Mouse (Mus musculus): ENCODE measurements around the gene Dhfr. TPM values are rescaled to one million over a fixed set of nuclear protein-coding genes. Genes with fewer than 3 reads are reported as not detected.

The Dhfr gene
- polyA plus RNA-seq (2015; fragmentation: Nextera tagmentation; extraction: Ambion mirVana), result 15.1 and 17.0 TPM in 2 replicates

GRCm38 (mm10) chr13:92354456-92355271 is at the start of gene Dhfr, which contains the start of gene Msh3:
Dhfr (plus strand) TSS chr13:92354726.
Msh3 (minus strand) TSS chr13:92355003.
- Histone ChIP-seq H3K4me1 (no peaks in the 10 kb centered on the region), H3K4me3 (replicated peaks) (peak within 1 kb of the TSS; percentile 84), H3K36me3 (peaks cover 4% of the 10 kb centered on the region; the same call in 1 of the 2 replicates), H3K27ac (peak within 1 kb of the TSS; percentile 95), H3K4me2 (peak within 1 kb of the TSS; percentile 99), H3K9me3 (no peaks in the 10 kb centered on the region), H3K9ac (peak within 1 kb of the TSS; percentile 83), H3K27me3 (replicated peaks) (no peaks in the 10 kb centered on the region)
- ATAC-seq (ENCODE audit: insufficient read depth, low FRiP score, low read depth), result peak; percentile 95
- WGBS, result under 1% methylated on average over 75 of the region's 76 CpGs

DNA sequence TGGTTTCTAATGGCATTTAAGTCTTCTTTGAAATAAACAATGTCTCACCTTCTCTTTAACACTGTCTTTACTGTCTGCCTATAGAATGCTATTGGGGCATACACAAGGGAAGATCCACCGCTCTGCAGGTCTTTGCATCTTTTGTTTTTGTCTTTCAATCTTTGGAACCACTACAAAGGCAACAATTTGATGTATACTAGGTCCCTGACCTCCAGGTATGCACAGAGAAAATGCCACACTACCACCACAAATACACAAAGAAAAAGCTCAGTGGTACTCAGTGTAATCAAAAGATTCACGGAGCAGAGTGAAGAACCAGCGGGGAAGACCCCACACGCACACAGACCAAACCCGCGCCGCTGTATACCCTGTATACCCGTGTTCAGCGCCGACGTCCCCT is 48.8 kb upstream of the Dhfr start, which contains the start of gene Gm20379:
TSS of gene Gm20379 (plus strand) at position 301 of the 400 bp plus-strand sequence.
- no peak within 1 kb of the TSS for H3K4me3 ChIP-seq (replicated peaks)
- no peak within 1 kb of the TSS for H3K4me2 ChIP-seq
- H3K36me3 ChIP-seq, result 0 out of 2 replicates have a peak, but pooled peaks cover 8% of the 10 kb centered on the region
- H3K27ac ChIP-seq, result no peak within 1 kb of the TSS
- WGBS, result 97% methylated on average over 11 of the region's 11 CpGs
- no peak within 1 kb of the TSS for H3K9ac ChIP-seq
- H3K4me1 ChIP-seq, result no peaks in the 10 kb centered on the region
- no peak for ATAC-seq (ENCODE audit: insufficient read depth, low FRiP score, low read depth)
- H3K9me3 ChIP-seq, result no peaks in the 10 kb centered on the region
- H3K27me3 ChIP-seq (replicated peaks), result no peaks in the 10 kb centered on the region

DNA sequence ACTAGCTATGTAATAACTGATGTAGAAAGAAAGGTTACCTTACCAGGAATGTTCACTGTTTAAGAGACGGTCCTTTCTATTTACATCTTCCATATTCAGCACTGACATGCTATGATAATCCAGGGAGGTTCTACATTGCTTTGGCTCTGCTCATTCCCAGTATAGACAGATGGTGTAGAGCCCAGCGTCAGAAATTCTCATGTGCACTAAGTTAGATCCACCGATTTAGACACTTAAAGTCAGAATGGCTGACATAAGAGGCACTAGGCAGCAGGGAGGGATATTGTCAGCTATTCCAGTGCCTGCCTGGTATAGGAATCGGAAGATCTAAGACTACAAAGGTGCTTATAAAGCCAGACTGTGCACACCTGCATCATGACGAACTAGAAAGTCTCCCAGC is 39.9 kb upstream of the Dhfr start:
- Histone ChIP-seq H3K9me3 (no peaks in the 10 kb centered on the region), H3K4me1 (no peaks in the 10 kb centered on the region), H3K27ac (no peak overlapping the region), H3K9ac (no peak overlapping the region), H3K4me2 (no peak overlapping the region), H3K36me3 (no peaks in the 10 kb centered on the region), H3K27me3 (replicated peaks) (no peaks in the 10 kb centered on the region), H3K4me3 (replicated peaks) (no peak overlapping the region)
- ATAC-seq (ENCODE audit: insufficient read depth, low FRiP score, low read depth), result no peak
- WGBS, result 78% methylated on average over 5 of the region's 5 CpGs

- H3K4me1 ChIP-seq, result no peaks in the 10 kb centered on the region; the same call in 1 of the 2 replicates
- no peak for ATAC-seq (ENCODE audit: insufficient read depth, low FRiP score, low read depth)
Observed at GRCm38 (mm10) chr13:92320770-92321169, 33.8 kb upstream of the Dhfr start.

GRCm38 (mm10) chr13:92326030-92326429 is 28.5 kb upstream of the Dhfr start:
- ATAC-seq (ENCODE audit: insufficient read depth, low FRiP score, low read depth), result no peak
- Histone ChIP-seq H3K27me3 (replicated peaks) (no peaks in the 10 kb centered on the region), H3K27ac (no peak overlapping the region), H3K9me3 (no peaks in the 10 kb centered on the region), H3K4me3 (replicated peaks) (no peak overlapping the region), H3K4me1 (no peaks in the 10 kb centered on the region; the same call in 1 of the 2 replicates), H3K36me3 (no peaks in the 10 kb centered on the region), H3K9ac (no peak overlapping the region), H3K4me2 (no peak overlapping the region)
- 70% methylated on average over 5 of the region's 5 CpGs for WGBS

More at GRCm38 (mm10) chr13:92320770-92321169, 33.8 kb upstream of the Dhfr start:
- Histone ChIP-seq H3K27me3 (replicated peaks) (no peaks in the 10 kb centered on the region), H3K9me3 (no peaks in the 10 kb centered on the region), H3K4me2 (no peak overlapping the region), H3K27ac (no peak overlapping the region), H3K4me3 (replicated peaks) (no peak overlapping the region), H3K9ac (no peak overlapping the region), H3K36me3 (no peaks in the 10 kb centered on the region)
- 83% methylated on average over 5 of the region's 5 CpGs for WGBS

DNA sequence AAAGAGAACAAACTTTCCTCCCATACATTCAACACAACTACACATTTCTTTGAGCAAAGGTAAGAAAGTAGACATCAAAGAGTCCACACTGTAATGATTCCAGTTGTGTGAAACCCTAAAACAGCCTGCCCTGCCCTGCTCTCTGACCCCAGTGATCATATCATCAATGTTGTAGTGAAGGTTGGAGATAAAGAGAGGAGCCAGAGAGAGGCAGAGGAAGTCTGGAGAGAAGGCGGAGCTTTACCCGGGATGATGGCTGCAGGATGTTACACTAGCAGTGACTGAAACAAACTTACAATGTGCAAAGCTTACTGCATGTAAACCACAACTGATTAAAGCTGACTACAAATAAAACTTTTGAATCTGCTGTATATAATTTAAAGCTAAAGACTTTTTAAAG is 26.5 kb upstream of the Dhfr start:
- no peaks in the 10 kb centered on the region for H3K36me3 ChIP-seq
- WGBS, result 68% methylated on average over 2 of the region's 2 CpGs
- H3K27ac ChIP-seq, result no peak overlapping the region
- no peaks in the 10 kb centered on the region for H3K9me3 ChIP-seq
- H3K4me3 ChIP-seq (replicated peaks), result no peak overlapping the region
- no peak overlapping the region for H3K9ac ChIP-seq
- no peak for ATAC-seq (ENCODE audit: insufficient read depth, low FRiP score, low read depth)
- H3K27me3 ChIP-seq (replicated peaks), result no peaks in the 10 kb centered on the region
- no peaks in the 10 kb centered on the region; the same call in 1 of the 2 replicates for H3K4me1 ChIP-seq
- no peak overlapping the region for H3K4me2 ChIP-seq

DNA sequence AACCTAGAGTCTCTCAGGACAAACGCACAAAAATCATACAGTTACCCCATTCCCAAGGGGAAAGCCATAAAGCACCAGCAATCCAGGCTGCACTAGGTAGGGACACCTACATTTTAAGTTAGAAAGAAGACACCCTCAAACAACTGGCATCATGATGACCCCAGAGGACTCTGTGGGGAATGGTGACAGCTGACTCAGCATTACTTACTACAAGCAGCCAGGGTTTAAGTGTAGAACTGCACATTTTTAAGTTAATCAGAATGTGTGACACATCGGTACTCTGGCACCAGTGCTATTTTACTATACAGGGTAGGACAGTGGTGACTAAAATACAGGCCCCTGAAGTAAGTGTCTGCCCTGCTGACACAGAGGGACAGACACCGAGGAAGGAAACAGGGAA is 23.9 kb upstream of the Dhfr start:
- H3K9me3 ChIP-seq, result no peaks in the 10 kb centered on the region
- H3K4me1 ChIP-seq, result no peaks in the 10 kb centered on the region
- H3K36me3 ChIP-seq, result no peaks in the 10 kb centered on the region
- WGBS, result 90% methylated on average over 3 of the region's 3 CpGs
- H3K4me2 ChIP-seq, result no peak overlapping the region
- no peak overlapping the region for H3K27ac ChIP-seq
- ATAC-seq (ENCODE audit: insufficient read depth, low FRiP score, low read depth), result no peak
- H3K4me3 ChIP-seq (replicated peaks), result no peak overlapping the region
- H3K27me3 ChIP-seq (replicated peaks), result no peaks in the 10 kb centered on the region
- no peak overlapping the region for H3K9ac ChIP-seq

DNA sequence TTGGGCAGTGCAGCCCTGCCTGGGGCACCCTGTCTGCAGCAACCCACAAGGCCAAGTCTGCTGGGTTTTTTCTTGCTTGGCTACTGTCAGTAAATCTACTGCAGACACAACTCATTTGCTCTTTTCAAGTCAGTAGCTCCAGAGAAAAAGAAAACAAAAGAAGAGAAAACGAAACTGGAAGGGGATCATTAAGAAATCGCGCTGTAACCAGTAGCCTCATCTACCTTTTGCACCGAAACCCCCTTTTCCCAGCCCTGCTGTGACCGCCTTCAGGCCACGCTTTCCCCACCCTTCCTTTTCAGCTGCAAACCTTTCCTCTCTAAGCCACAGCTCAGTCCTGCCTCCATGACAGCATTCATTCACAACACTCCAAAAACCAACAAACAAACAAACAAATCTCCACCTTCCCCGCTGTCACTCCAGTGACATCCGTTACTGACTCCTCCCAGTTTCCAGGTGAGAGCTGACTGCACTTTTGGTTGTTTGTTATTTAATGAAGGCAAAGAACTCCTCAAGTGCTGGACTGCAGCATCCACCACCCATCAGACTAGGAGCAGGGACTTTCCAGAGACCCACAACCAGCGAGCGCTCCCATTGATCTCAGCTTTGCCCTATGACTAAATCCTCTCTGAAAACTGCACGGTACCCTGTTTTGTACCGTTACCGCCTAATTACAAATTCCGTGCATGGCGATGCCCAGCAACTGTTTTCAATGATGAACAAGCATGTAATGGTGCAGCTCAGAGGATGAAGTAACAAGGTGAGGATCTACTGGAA is 22.2 kb upstream of the Dhfr start:
- 85% methylated on average over 15 of the region's 15 CpGs for WGBS
- no peaks in the 10 kb centered on the region for H3K9me3 ChIP-seq
- H3K4me1 ChIP-seq, result no peaks in the 10 kb centered on the region
- no peak for ATAC-seq (ENCODE audit: insufficient read depth, low FRiP score, low read depth)
- H3K27me3 ChIP-seq (replicated peaks), result no peaks in the 10 kb centered on the region
- no peak overlapping the region for H3K4me3 ChIP-seq (replicated peaks)
- H3K27ac ChIP-seq, result no peak overlapping the region
- no peaks in the 10 kb centered on the region for H3K36me3 ChIP-seq
- no peak overlapping the region for H3K4me2 ChIP-seq
- no peak overlapping the region for H3K9ac ChIP-seq

GRCm38 (mm10) chr13:92336857-92337256 is 17.7 kb upstream of the Dhfr start:
- Histone ChIP-seq H3K27ac (no peak overlapping the region), H3K9me3 (no peaks in the 10 kb centered on the region), H3K4me3 (replicated peaks) (no peak overlapping the region), H3K27me3 (replicated peaks) (no peaks in the 10 kb centered on the region), H3K36me3 (0 out of 2 replicates have a peak, but pooled peaks cover 6% of the 10 kb centered on the region), H3K4me1 (no peaks in the 10 kb centered on the region), H3K9ac (no peak overlapping the region), H3K4me2 (no peak overlapping the region)
- ATAC-seq (ENCODE audit: insufficient read depth, low FRiP score, low read depth), result no peak
- 89% methylated on average over 1 of the region's 1 CpGs for WGBS

- 0 out of 2 replicates have a peak, but pooled peaks cover 12% of the 10 kb centered on the region for H3K36me3 ChIP-seq
- no peak overlapping the region for H3K4me3 ChIP-seq (replicated peaks)
- no peak overlapping the region for H3K27ac ChIP-seq
- no peaks in the 10 kb centered on the region for H3K4me1 ChIP-seq
- no peak overlapping the region for H3K9ac ChIP-seq
- H3K27me3 ChIP-seq (replicated peaks), result no peaks in the 10 kb centered on the region
- ATAC-seq (ENCODE audit: insufficient read depth, low FRiP score, low read depth), result no peak
- no peaks in the 10 kb centered on the region for H3K9me3 ChIP-seq
- WGBS, result 71% methylated on average over 6 of the region's 6 CpGs
- H3K4me2 ChIP-seq, result no peak overlapping the region
Observed at GRCm38 (mm10) chr13:92337773-92338462, 16.6 kb upstream of the Dhfr start.

- ATAC-seq (ENCODE audit: insufficient read depth, low FRiP score, low read depth), result no peak
- 89% methylated on average over 3 of the region's 3 CpGs for WGBS
- no peaks in the 10 kb centered on the region for H3K9me3 ChIP-seq
- no peak overlapping the region for H3K4me3 ChIP-seq (replicated peaks)
- no peaks in the 10 kb centered on the region for H3K27me3 ChIP-seq (replicated peaks)
- no peaks in the 10 kb centered on the region for H3K4me1 ChIP-seq
- 0 out of 2 replicates have a peak, but pooled peaks cover 13% of the 10 kb centered on the region for H3K36me3 ChIP-seq
- H3K4me2 ChIP-seq, result no peak overlapping the region
- H3K27ac ChIP-seq, result no peak overlapping the region
- no peak overlapping the region for H3K9ac ChIP-seq
Observed at GRCm38 (mm10) chr13:92339787-92340186, 14.7 kb upstream of the Dhfr start.
